Mouse (Mus musculus): ENCODE results near the gene Ssr1.

DNA sequence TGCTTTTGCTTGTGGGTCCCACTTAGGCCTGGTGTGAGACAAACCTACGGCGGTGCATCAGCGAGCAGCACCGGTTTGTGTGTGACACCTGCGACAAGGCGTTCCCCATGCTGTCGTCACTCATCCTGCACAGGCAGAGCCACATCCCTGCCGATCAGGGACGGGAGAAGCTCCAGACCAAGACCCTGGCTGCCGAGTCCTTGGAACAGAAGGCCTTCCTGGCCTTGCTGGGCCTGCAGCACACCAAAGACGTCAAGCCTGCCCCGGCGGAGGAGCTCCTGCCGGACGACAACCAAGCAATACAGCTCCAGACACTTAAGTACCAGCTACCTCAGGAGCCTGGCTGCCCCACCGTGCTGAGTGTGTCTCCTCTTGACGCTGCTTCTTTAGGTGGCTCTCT is 64.5 kb downstream of the Ssr1 start:
- TF ChIP-seq POLR2A (IDR thresholded peaks at IDR 0.05; ENCODE audit: insufficient read depth, low read length) (no peak), CTCF (IDR thresholded peaks at IDR 0.05; ENCODE audit: low read depth, low read length) (no peak), EP300 (IDR thresholded peaks at IDR 0.05; ENCODE audit: insufficient read depth, low read depth, low read length) (no peak)

All from ES-Bruce4 (cell line).